Mouse (Mus musculus): ENCODE results near the gene Zscan4c.
"Not testable (repeated sequence)": the region's sequence is repeated elsewhere in the genome, so short reads cannot be mapped to it uniquely, and the experiment has no call there.

Gene Zscan4c

GRCm38 (mm10) chr7:11005445-11005844, at the start of gene Zscan4c:
Gene Zscan4c (plus strand): TSS chr7:11005745.
- DNase-seq (ENCODE audit: low read depth, low spot score) = not testable (repeated sequence)

Data from retina, adult 2 months (tissue).